Mouse (Mus musculus) megakaryocyte, embryonic 14.5 days (primary cell): ENCODE measurements at regions not wholly inside any gene's neighbourhood (a gene's known extent, or its start where the extent isn't known, plus 50 kb on each side); places are given as distances from the start of the nearest gene placed in this dataset.

ENCODE experiments used
- FLI1 ChIP-seq: IDR thresholded peaks from 2 replicates; pipeline ENCODE4 v1.6.1; 2012; ENCODE audit warnings: low read length, inconsistent platforms, mixed read lengths
- GATA1 ChIP-seq: IDR thresholded peaks from 3 replicates; pipeline ENCODE4 v1.6.1; 2012; ENCODE audit warnings: mixed read lengths, low read length, inconsistent platforms, borderline replicate concordance

- no peak for TF ChIP-seq GATA1
- no peak for TF ChIP-seq FLI1
Measured at GRCm38 (mm10) chr2:18585564-18586336, 86.4 kb upstream of the Commd3 start.
